Mouse (Mus musculus) stomach, embryonic 16.5 days (tissue): ENCODE results near the gene Clcn1. TPM values are rescaled to one million over a fixed set of nuclear protein-coding genes. Genes with fewer than 3 reads are reported as not detected.

Experiments
- ATAC-seq: fragments of 200-750 bp; cut with Nextera tagmentation; 2 replicates; pipeline ENCODE4 v1.8.0; 2017; ENCODE audit warnings: moderate number of reproducible peaks, moderate TSS enrichment; ENCODE audit not compliant: insufficient read depth, low FRiP score
- H3K27ac ChIP-seq: fragments of 300-500 bp; sonication (generic); 2 replicates; pipeline ENCODE4 v1.5.1; 2014; ENCODE audit warnings: low read length
- H3K27me3 ChIP-seq: fragments of 300-500 bp; sonication (generic); 2 replicates; pipeline ENCODE4 v1.6.1; 2014; ENCODE audit warnings: low read length, control low read depth, mixed read lengths; ENCODE audit not compliant: control insufficient read depth, insufficient read depth
- H3K36me3 ChIP-seq: fragments of 300-500 bp; sonication (generic); 2 replicates; pipeline ENCODE4 v1.6.1; 2014; ENCODE audit warnings: low read length; ENCODE audit not compliant: control insufficient read depth, insufficient read depth
- H3K4me1 ChIP-seq: fragments of 300-500 bp; sonication (generic); 2 replicates; pipeline ENCODE4 v1.6.1; 2014; ENCODE audit warnings: low read length, control low read depth, mixed read lengths; ENCODE audit not compliant: control insufficient read depth, insufficient read depth
- H3K4me2 ChIP-seq: fragments of 300-500 bp; sonication (generic); 2 replicates; pipeline ENCODE4 v1.6.1; 2014; ENCODE audit warnings: low read depth, low read length, mixed read lengths
- H3K4me3 ChIP-seq: fragments of 300-500 bp; sonication (generic); replicated peaks from 2 replicates; pipeline ENCODE4 v1.5.1; 2014; ENCODE audit warnings: mild to moderate bottlenecking, low read length
- H3K9ac ChIP-seq: fragments of 300-500 bp; sonication (generic); 2 replicates; pipeline ENCODE4 v1.6.1; 2014; ENCODE audit warnings: low read length
- H3K9me3 ChIP-seq: fragments of 300-500 bp; sonication (generic); replicated peaks from 2 replicates; pipeline ENCODE4 v1.6.1; 2016; ENCODE audit warnings: low read length, control low read depth; ENCODE audit not compliant: control insufficient read depth
- WGBS: fragments of 180-500 bp; shearing (Covaris S2); extraction: QIAGEN DNeasy Blood & Tissue Kit; methylation state at CpG from one replicate; pipeline ENCODE4 v1.1.7; 2014; 5-methylcytosine and 5-hydroxymethylcytosine counted together
- polyA plus RNA-seq: library from polyadenylated mRNA; unstranded; fragments of >200 nt; fragmentation: Nextera tagmentation; extraction: Ambion mirVana; gene quantifications from 2 replicates; pipeline ENCODE4 v1.2.1, GENCODE M21; 2015

Gene Clcn1
- polyA plus RNA-seq, 1 experiment from 2014 or later = 0.18 TPM

DNA sequence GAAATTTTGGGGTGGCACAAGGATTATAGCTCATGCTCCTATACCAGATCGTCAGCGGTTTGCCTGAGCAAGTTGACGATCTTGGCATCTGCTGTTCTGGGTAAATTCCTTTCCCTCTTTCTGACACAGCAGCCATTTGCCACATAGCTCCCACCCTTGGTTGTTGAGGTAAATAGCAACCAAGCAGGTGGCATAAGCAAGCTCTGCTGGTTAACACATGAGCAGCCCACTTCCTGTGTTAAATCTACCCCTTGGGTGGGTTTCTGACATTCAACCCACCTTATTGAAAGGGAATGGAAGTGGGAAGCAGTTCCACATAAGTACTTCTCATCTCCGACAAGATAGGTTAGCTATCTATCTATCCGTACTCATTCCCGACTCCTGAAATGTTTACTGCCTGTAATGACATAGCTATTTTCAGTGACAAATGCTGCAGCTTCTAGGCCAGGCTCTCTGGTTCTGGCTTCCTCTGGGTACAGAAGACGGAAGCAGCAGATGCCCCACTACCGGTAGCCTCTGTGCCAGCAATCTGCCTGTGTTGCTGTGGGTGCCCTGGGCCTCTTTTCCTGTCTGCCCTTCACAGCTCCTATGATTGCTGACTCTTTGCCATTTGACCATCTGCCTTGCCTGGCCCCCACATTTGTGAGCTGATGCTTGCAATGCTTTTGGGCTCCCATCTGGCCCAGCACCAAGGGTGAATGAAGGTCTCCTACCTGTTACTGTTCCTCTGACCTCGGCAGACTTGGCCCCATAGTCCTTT, 57.1 kb downstream of the Clcn1 start:
- Histone ChIP-seq H3K36me3 (no peaks in the 10 kb centered on the region), H3K4me3 (no peak overlapping the region), H3K27ac (no peak overlapping the region), H3K9me3 (no peaks in the 10 kb centered on the region), H3K4me1 (peaks cover 1% of the 10 kb centered on the region; the same call in 1 of the 2 replicates), H3K4me2 (no peak overlapping the region), H3K27me3 (no peaks in the 10 kb centered on the region), H3K9ac (no peak overlapping the region)
- WGBS = 73% methylated on average over 9 of the region's 9 CpGs
- ATAC-seq = no peak

DNA sequence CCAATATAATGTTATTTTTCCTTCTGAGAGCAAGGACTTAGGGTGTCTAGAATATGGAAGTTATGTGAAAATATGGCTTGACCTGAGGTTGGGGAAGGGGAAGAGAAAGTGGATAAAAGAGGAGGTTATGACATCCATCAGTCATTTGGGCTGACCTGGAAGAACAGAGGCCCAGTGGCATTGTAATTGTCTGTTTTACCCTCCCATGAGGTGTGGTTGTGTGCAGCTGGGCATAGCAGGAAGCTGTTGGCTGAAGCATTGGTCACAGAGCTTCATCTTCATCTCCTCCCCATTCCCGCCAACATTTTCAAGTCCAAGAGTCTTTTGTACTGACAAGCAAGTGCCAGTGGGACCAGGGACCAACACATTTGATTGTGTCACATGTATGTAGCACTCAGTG, 57.8 kb downstream of the Clcn1 start:
- Histone ChIP-seq H3K4me2 (no peak overlapping the region), H3K4me1 (peaks cover 3% of the 10 kb centered on the region; the same call in 1 of the 2 replicates), H3K27me3 (no peaks in the 10 kb centered on the region), H3K27ac (no peak overlapping the region), H3K4me3 (no peak overlapping the region), H3K9me3 (no peaks in the 10 kb centered on the region), H3K9ac (no peak overlapping the region), H3K36me3 (no peaks in the 10 kb centered on the region)
- 83% methylated on average over 1 of the region's 1 CpGs for WGBS
- ATAC-seq = no peak

DNA sequence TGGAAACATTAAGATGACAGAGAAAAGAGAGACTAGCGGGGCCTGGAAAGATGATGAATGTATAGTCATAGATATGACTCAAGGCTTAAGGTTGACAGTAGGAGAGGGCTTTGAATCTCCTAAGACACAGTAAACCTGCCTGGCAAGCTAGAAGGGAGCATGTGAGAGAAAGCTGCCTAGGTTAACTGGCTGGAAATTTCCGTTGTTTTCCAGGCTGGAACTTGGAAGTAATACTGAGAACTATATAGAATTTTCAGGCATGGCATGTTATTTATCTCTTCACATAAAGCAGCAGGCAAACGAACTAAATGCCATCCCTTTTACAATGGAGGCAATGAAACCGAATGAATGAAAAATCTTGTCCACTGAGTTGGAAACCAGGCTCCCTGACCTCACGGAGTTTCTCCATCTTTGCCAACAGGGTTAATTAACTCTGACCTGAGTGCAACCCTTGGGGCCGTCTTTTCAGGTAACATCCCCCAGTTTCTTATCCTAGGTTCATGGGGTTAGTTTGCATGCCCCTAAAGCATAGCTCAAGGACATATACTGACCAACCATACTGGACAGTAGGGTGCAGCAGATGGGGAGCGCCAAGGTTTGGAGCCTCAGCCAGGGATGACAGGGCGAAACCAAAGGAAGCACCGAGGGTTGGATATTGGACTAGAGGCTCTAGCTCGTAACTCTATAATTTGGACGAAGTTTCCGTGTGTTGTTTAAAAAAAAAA, 62.0 kb downstream of the Clcn1 start:
- H3K9me3 ChIP-seq = no peaks in the 10 kb centered on the region
- H3K4me2 ChIP-seq = peak overlapping the region; percentile 95
- H3K4me1 ChIP-seq = peaks cover 30% of the 10 kb centered on the region
- H3K27me3 ChIP-seq = no peaks in the 10 kb centered on the region
- no peak for ATAC-seq
- WGBS = 38% methylated on average over 12 of the region's 12 CpGs
- H3K36me3 ChIP-seq = peaks cover 9% of the 10 kb centered on the region; the same call in 1 of the 2 replicates
- H3K27ac ChIP-seq = no peak overlapping the region
- H3K4me3 ChIP-seq = peak overlapping the region; percentile 83
- no peak overlapping the region for H3K9ac ChIP-seq

DNA sequence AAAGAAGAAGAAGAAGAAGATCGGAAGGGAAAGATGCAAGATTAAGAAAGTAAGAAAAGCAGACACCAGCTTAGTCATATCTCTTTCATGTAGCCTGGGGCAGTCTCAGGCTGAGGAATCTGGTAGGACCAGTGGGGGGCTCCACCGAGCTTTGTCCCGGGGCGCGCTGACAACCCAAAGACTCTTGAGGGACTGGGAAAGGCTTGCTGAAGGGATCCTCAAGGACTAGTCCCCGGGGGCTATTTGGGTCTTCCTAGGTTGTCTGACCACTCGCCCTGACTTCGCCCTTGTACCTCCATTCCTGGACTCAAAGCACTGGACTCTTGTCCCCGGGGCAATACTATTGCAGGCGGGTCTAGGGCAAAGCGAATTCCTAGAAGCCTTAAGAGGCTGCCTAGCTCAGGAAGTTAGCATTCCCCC, 62.5 kb downstream of the Clcn1 start:
- Histone ChIP-seq H3K9me3 (no peaks in the 10 kb centered on the region), H3K36me3 (peaks cover 9% of the 10 kb centered on the region; the same call in 1 of the 2 replicates), H3K4me3 (peak overlapping the region; percentile 83), H3K27me3 (no peaks in the 10 kb centered on the region), H3K4me1 (peaks cover 36% of the 10 kb centered on the region), H3K4me2 (peak overlapping the region; percentile 95), H3K27ac (peak overlapping the region; percentile 97), H3K9ac (peak overlapping the region; percentile 96)
- 2% methylated on average over 11 of the region's 11 CpGs for WGBS
- ATAC-seq = peak; percentile 37; the same call in 1 of the 2 replicates

DNA sequence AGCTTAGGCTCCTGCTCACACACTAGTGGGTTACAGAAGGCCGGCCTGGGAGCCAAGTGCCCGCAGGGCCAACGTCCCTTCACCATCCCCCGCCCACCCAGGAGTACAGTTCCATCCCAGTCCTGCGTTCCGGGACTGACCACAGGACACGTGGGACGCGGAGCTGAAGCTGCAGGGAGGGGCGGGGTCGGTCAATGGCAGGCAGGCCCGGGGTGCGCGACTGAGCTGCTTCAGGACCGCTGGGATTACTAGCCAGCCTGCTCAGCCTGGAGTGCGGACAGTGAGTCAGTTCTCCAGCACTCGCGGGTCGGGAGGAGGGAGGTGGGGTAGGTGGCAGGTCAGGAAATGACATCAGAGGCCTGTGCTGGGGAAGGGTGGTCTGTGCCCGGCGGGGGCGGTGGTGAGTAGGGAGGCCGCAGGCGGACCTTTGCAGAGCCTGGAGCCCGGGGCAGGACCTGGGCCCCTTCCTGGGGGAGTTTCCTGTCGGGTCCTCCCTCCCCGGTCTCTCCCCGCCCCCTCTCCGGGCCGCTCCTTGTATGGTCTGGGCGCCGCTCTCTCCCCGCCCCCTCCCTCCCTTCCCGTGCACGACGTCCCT, 63.0 kb downstream of the Clcn1 start, which contains the start of gene Zyx:
Gene Zyx (plus strand): TSS at position 205 of the 595 bp plus-strand sequence.
- peak within 1 kb of the TSS; percentile 96 for H3K9ac ChIP-seq
- H3K4me2 ChIP-seq = peak within 1 kb of the TSS; percentile 95
- no peaks in the 10 kb centered on the region for H3K27me3 ChIP-seq
- no peaks in the 10 kb centered on the region for H3K9me3 ChIP-seq
- peak; percentile 94 for ATAC-seq
- peaks cover 9% of the 10 kb centered on the region; the same call in 1 of the 2 replicates for H3K36me3 ChIP-seq
- H3K4me1 ChIP-seq = peaks cover 41% of the 10 kb centered on the region
- WGBS = 0% methylated on average over 23 of the region's 36 CpGs
- H3K4me3 ChIP-seq = peak within 1 kb of the TSS; percentile 83
- H3K27ac ChIP-seq = peak within 1 kb of the TSS; percentile 97

DNA sequence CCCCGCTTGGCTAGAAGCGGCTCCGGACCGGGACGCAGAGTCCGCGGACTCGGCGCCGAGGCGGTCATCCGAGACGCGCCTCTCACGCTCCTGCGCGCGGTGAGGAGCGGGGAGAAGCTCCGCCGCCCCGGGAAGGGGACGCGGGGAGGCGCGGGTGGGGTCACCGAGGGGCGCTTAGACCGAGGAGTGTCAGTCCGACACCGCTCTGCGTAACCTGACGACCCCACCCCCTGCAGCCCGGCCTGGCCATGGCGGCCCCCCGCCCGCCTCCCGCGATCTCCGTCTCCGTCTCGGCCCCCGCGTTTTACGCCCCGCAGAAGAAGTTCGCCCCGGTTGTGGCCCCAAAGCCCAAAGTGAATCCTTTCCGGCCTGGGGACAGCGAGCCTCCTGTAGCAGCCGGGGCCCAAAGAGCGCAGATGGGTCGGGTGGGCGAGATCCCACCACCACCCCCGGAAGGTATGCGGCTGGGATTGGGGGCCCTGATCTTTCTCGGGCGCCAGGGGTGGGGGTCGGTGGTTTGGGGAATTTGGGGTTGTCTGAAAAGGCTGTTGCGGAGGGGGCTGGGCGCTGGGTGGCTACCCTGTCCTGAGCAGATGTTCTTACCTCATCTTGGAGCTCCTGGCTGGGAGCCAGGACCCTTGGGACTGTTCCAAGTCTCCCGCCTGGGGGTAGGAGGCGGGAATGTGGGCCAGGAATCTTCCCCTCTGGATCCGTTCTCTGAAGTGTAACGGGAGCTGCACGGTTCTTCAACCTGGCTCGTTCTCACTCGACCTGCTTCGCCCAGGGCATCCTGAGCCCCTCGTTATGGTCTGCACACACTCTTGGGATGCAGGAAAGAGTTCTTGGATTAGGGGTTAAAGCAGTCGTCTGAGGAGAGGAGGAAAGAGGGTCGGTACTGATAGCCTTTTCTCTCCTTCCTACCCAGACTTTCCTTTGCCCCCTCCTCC, 63.8 kb downstream of the Clcn1 start:
- H3K9ac ChIP-seq = peak overlapping the region; percentile 96
- peak overlapping the region; percentile 97 for H3K27ac ChIP-seq
- H3K9me3 ChIP-seq = no peaks in the 10 kb centered on the region
- H3K4me3 ChIP-seq = peak overlapping the region; percentile 83
- H3K4me2 ChIP-seq = peak overlapping the region; percentile 95
- peaks cover 47% of the 10 kb centered on the region for H3K4me1 ChIP-seq
- under 1% methylated on average over 69 of the region's 72 CpGs for WGBS
- peaks cover 9% of the 10 kb centered on the region; the same call in 1 of the 2 replicates for H3K36me3 ChIP-seq
- H3K27me3 ChIP-seq = no peaks in the 10 kb centered on the region
- peak; percentile 2 for ATAC-seq

DNA sequence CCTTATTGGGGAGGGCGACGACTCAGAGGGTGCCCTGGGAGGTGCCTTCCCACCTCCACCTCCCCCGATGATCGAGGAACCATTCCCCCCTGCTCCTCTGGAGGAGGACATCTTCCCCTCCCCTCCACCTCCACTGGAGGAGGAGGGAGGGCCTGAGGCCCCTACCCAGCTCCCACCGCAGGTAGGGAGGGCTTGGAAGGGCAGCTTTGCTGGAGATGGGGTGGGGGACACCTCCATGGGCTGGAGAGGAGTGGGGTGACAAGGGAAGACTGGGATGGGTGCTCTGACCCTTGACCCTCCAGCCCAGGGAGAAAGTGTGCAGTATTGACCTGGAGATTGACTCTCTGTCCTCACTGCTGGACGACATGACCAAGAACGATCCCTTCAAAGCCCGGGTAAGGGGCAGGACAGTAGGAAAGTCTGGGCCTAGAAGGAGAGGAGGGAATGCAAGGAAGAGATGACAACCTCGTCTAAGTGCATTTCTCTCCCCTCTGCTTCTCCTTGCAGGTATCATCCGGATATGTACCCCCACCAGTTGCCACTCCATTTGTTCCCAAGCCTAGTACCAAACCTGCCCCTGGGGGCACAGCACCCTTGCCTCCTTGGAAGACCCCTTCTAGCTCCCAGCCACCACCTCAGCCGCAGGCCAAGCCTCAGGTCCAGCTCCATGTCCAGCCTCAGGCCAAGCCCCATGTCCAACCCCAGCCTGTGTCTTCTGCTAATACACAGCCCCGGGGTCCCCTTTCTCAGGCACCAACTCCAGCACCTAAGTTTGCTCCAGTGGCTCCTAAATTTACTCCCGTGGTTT, 64.7 kb downstream of the Clcn1 start:
- H3K9ac ChIP-seq = peak overlapping the region; percentile 96
- H3K27ac ChIP-seq = peak overlapping the region; percentile 97
- no peaks in the 10 kb centered on the region for H3K9me3 ChIP-seq
- H3K27me3 ChIP-seq = no peaks in the 10 kb centered on the region
- ATAC-seq = no peak
- peak overlapping the region; percentile 95 for H3K4me2 ChIP-seq
- H3K4me3 ChIP-seq = peak overlapping the region; percentile 83
- peaks cover 14% of the 10 kb centered on the region; the same call in 1 of the 2 replicates for H3K36me3 ChIP-seq
- WGBS = 32% methylated on average over 13 of the region's 13 CpGs
- peaks cover 48% of the 10 kb centered on the region for H3K4me1 ChIP-seq
